17 mouse cellular contexts compared by ENCODE assay signal in the genomic region with DNA sequence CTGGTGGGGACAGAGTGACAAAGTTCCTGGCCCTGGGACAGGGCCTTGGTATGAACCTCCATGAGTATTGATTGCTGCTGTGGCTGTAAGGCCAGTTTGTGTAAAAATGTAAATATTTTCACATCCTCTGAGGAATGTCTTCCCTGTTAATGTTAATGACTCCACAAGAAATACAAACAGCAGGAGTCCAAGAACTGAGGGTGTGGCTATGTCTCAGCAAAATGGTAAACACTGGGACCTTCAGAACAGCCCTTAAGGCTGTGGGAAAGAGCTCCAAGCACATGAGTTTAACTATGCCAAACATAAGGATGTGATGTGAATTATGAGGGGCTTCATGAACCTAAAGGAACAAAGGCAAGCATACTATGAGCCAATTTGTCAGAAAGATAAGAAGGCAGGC.
"Had no signal": no experiment of that assay in that cellular context is flagged by ENCODE, and none has a peak within 500 bp of the region (broad histone marks: within the 10 kb centered on the region; RNA-seq: fewer than 3 reads in every experiment).

No protein-coding gene starts in this region.

- DNase-seq: liver, postnatal 0 days; lung, adult 2 months; lung, postnatal 14 days; lung, postnatal 36 days; right cerebral cortex, postnatal 14 days; thymus, adult 2 months; thymus, postnatal 14 days; thymus, postnatal 36 days had no signal

- H3K4me2 ChIP-seq: liver, embryonic 15.5 days; lung, embryonic 15.5 days; midbrain, embryonic 11.5 days; midbrain, embryonic 13.5 days; midbrain, embryonic 15.5 days; neural tube, embryonic 12.5 days had no signal

- H3K27me3 ChIP-seq: liver, embryonic 15.5 days; lung, embryonic 15.5 days; megakaryocyte, embryonic 14.5 days; midbrain, embryonic 13.5 days; midbrain, embryonic 15.5 days; neural tube, embryonic 12.5 days had no signal

- H3K9me3 ChIP-seq: liver, embryonic 15.5 days; lung, embryonic 15.5 days; megakaryocyte, embryonic 14.5 days; midbrain, embryonic 13.5 days; midbrain, embryonic 15.5 days; neural tube, embryonic 12.5 days had no signal

- H3K4me1 ChIP-seq: liver, embryonic 15.5 days; lung, embryonic 15.5 days; megakaryocyte, embryonic 14.5 days; midbrain, embryonic 13.5 days; midbrain, embryonic 15.5 days; neural tube, embryonic 12.5 days had no signal

- ATAC-seq: liver, postnatal 0 days; lung, postnatal 0 days; midbrain, embryonic 13.5 days; midbrain, embryonic 15.5 days had no signal

- H3K36me3 ChIP-seq: liver, embryonic 15.5 days; midbrain, embryonic 13.5 days; midbrain, embryonic 15.5 days; neural tube, embryonic 12.5 days had no signal

- H3K27ac ChIP-seq: liver, embryonic 15.5 days; lung, embryonic 15.5 days; macrophage; midbrain, embryonic 13.5 days; midbrain, embryonic 15.5 days; neural tube, embryonic 12.5 days had no signal

- H3K4me3 ChIP-seq: liver, embryonic 15.5 days; lung, embryonic 15.5 days; megakaryocyte, embryonic 14.5 days; midbrain, embryonic 13.5 days; midbrain, embryonic 15.5 days; neural tube, embryonic 12.5 days had no signal

- H3K9ac ChIP-seq: liver, embryonic 15.5 days; liver, postnatal 0 days; lung, embryonic 15.5 days; midbrain, embryonic 13.5 days; midbrain, embryonic 15.5 days; neural tube, embryonic 12.5 days had no signal
